Mouse (Mus musculus) kidney, adult 2 months (tissue): ENCODE data around the gene Ptpn3. TPM values are rescaled to one million over a fixed set of nuclear protein-coding genes. Genes with fewer than 3 reads are reported as not detected.

Experiments
- DNase-seq: peaks from one replicate; pipeline ENCODE4 v3.0.0; 2021
- H3K27ac ChIP-seq: fragments of 200-500 bp; 2 replicates; pipeline ENCODE4 v1.5.1; 2012; ENCODE audit warnings: low read depth, low read length, control low read depth, inconsistent platforms; ENCODE audit not compliant: insufficient read depth
- H3K27me3 ChIP-seq: fragments of 200-500 bp; replicated peaks from 2 replicates; pipeline ENCODE4 v1.6.1; 2012; ENCODE audit warnings: mild to moderate bottlenecking, moderate library complexity, low read length, inconsistent platforms; ENCODE audit not compliant: control insufficient read depth, insufficient read depth
- H3K36me3 ChIP-seq: fragments of 200-500 bp; 2 replicates; pipeline ENCODE4 v1.6.1; 2012; ENCODE audit warnings: mild to moderate bottlenecking, moderate library complexity, low read length, inconsistent platforms; ENCODE audit not compliant: control insufficient read depth, insufficient read depth
- H3K4me1 ChIP-seq: fragments of 200-500 bp; 2 replicates; pipeline ENCODE4 v1.6.1; 2011; ENCODE audit warnings: low read length; ENCODE audit not compliant: control insufficient read depth, insufficient read depth
- H3K4me3 ChIP-seq: fragments of 200-500 bp; 2 replicates; pipeline ENCODE4 v1.5.1; 2011; ENCODE audit warnings: mild to moderate bottlenecking, low read depth, low read length, control low read depth; ENCODE audit not compliant: insufficient read depth
- CTCF ChIP-seq: fragments of 200-500 bp; conservative IDR thresholded peaks from 2 replicates; pipeline ENCODE4 v1.5.1; 2011; ENCODE audit warnings: low read depth, mild to moderate bottlenecking, control low read depth, low read length, moderate library complexity, mixed read lengths; ENCODE audit not compliant: insufficient read depth, insufficient read length
- POLR2A ChIP-seq: fragments of 200-500 bp; IDR thresholded peaks from one replicate; pipeline ENCODE4 v1.6.1; 2011; ENCODE audit warnings: low read depth, low read length, control low read depth
- WGBS: fragments of 180-500 bp; shearing (Covaris S2); methylation state at CpG from one replicate; pipeline ENCODE4 v1.1.7; 2018; 5-methylcytosine and 5-hydroxymethylcytosine counted together
- polyA plus RNA-seq: library from polyadenylated mRNA; depleted of rRNA; stranded (reverse); fragments of >200 nt; gene quantifications from 2 replicates; pipeline ENCODE4 v1.2.3, GENCODE M21; 2012

Gene Ptpn3
- polyA plus RNA-seq, 1 experiment = 17.7 TPM

GRCm38 (mm10) chr4:57333926-57334548, 32.4 kb upstream of the Ptpn3 start:
- no peak for DNase-seq
- Histone ChIP-seq H3K4me1 (no peaks in the 10 kb centered on the region), H3K4me3 (no peak overlapping the region), H3K27ac (no peak overlapping the region), H3K27me3 (no peaks in the 10 kb centered on the region), H3K36me3 (no peaks in the 10 kb centered on the region)
- TF ChIP-seq POLR2A = no peak
- TF ChIP-seq CTCF = no peak
- 87% methylated on average over 12 of the region's 12 CpGs for WGBS

- WGBS = 72% methylated on average over 3 of the region's 3 CpGs
- TF ChIP-seq CTCF (no peak), POLR2A (no peak)
- no peak overlapping the region for H3K27ac ChIP-seq
- no peak overlapping the region for H3K4me3 ChIP-seq
- H3K4me1 ChIP-seq = no peaks in the 10 kb centered on the region
- DNase-seq = no peak
- H3K27me3 ChIP-seq = no peaks in the 10 kb centered on the region
- no peaks in the 10 kb centered on the region for H3K36me3 ChIP-seq
Observed at GRCm38 (mm10) chr4:57332511-57332910, 30.9 kb upstream of the Ptpn3 start.

- H3K27ac ChIP-seq = no peak overlapping the region
- WGBS = 32% methylated on average over 23 of the region's 23 CpGs
- TF ChIP-seq POLR2A (no peak), CTCF (peak; percentile 72)
- H3K4me3 ChIP-seq = no peak overlapping the region
- no peaks in the 10 kb centered on the region for H3K27me3 ChIP-seq
- H3K36me3 ChIP-seq = no peaks in the 10 kb centered on the region
- DNase-seq = peak; percentile 34
- H3K4me1 ChIP-seq = peaks cover 2% of the 10 kb centered on the region; the same call in 1 of the 2 replicates
Observed at GRCm38 (mm10) chr4:57320606-57321327, 19.1 kb upstream of the Ptpn3 start.

- Histone ChIP-seq H3K4me3 (no peak overlapping the region), H3K36me3 (no peaks in the 10 kb centered on the region), H3K27me3 (no peaks in the 10 kb centered on the region), H3K27ac (peak overlapping the region; percentile 36; the same call in 1 of the 2 replicates), H3K4me1 (peaks cover 2% of the 10 kb centered on the region; the same call in 1 of the 2 replicates)
- TF ChIP-seq CTCF (no peak), POLR2A (no peak)
- DNase-seq = peak; percentile 88
- 4% methylated on average over 10 of the region's 10 CpGs for WGBS
Observed at GRCm38 (mm10) chr4:57318525-57319212, 17.0 kb upstream of the Ptpn3 start.

- TF ChIP-seq CTCF = no peak
- WGBS = 74% methylated on average over 8 of the region's 8 CpGs
- Histone ChIP-seq H3K36me3 (no peaks in the 10 kb centered on the region), H3K27ac (no peak overlapping the region), H3K4me1 (0 out of 2 replicates have a peak, but pooled peaks cover 4% of the 10 kb centered on the region), H3K27me3 (no peaks in the 10 kb centered on the region), H3K4me3 (no peak overlapping the region)
- DNase-seq = no peak
Observed at GRCm38 (mm10) chr4:57312256-57313166, 10.9 kb upstream of the Ptpn3 start.

GRCm38 (mm10) chr4:57311750-57312149, 10.1 kb upstream of the Ptpn3 start:
- H3K4me3 ChIP-seq = no peak overlapping the region
- 58% methylated on average over 4 of the region's 4 CpGs for WGBS
- DNase-seq = peak; percentile 51

More at GRCm38 (mm10) chr4:57311750-57312149, 10.1 kb upstream of the Ptpn3 start:
- no peaks in the 10 kb centered on the region for H3K36me3 ChIP-seq
- H3K27ac ChIP-seq = no peak overlapping the region
- H3K27me3 ChIP-seq = no peaks in the 10 kb centered on the region
- TF ChIP-seq POLR2A (no peak), CTCF (no peak)
- 0 out of 2 replicates have a peak, but pooled peaks cover 4% of the 10 kb centered on the region for H3K4me1 ChIP-seq
